Comparison of ENCODE assay signal across 23 mouse cellular contexts in genomic region chr12:38874470-38874995, GRCm38 (mm10).
DNase-seq lines count a peak whose midpoint lies in the region; ATAC-seq and TF ChIP-seq lines count a peak whose summit lies in the region.
"Had no signal": no experiment of that assay in that cellular context is flagged by ENCODE, and none has a peak within 500 bp of the region (broad histone marks: within the 10 kb centered on the region; RNA-seq: fewer than 3 reads in every experiment).

No protein-coding gene starts in this region.

- peaks cover 12% of the 10 kb centered on the region for H3K4me1 ChIP-seq in heart, embryonic 13.5 days
- peaks cover 10% of the 10 kb centered on the region for H3K4me1 ChIP-seq in heart, postnatal 0 days (ENCODE audit: control insufficient read depth, insufficient read depth)
- H3K4me1 ChIP-seq: embryonic facial prominence, embryonic 10.5 days; forebrain, embryonic 13.5 days; hindbrain, embryonic 10.5 days; kidney, embryonic 15.5 days had no signal

- no peak for DNase-seq in cerebellum, postnatal 14 days
- no peak for DNase-seq in heart, postnatal 36 days
- DNase-seq in heart, postnatal 0 days (ENCODE audit: low spot score), result peak; percentile 22
- no peak for DNase-seq in heart, adult 11 months
- DNase-seq in adrenal gland, postnatal 36 days, result peak; percentile 26 to 32
- no peak for DNase-seq in retina, postnatal 1 day
- DNase-seq: B cell, adult 2 months; cerebellum, adult 11-12 months; cerebellum, adult 9-10 months; gastrocnemius, adult 2 months; gastrocnemius, postnatal 25 days; kidney, adult 2 months; kidney, postnatal 14 days had no signal

- H3K9me3 ChIP-seq in heart, embryonic 13.5 days, result no peaks in the 10 kb centered on the region
- no peaks in the 10 kb centered on the region for H3K9me3 ChIP-seq in heart, postnatal 0 days (replicated peaks; ENCODE audit: control insufficient read depth, low read length)
- H3K9me3 ChIP-seq: embryonic facial prominence, embryonic 10.5 days; forebrain, embryonic 13.5 days; hindbrain, embryonic 10.5 days; kidney, embryonic 15.5 days had no signal

- no peaks in the 10 kb centered on the region for H3K27me3 ChIP-seq in heart, embryonic 13.5 days (replicated peaks)
- H3K27me3 ChIP-seq in heart, postnatal 0 days (ENCODE audit: control insufficient read depth, insufficient read depth, low read length), result no peaks in the 10 kb centered on the region
- H3K27me3 ChIP-seq: forebrain, embryonic 13.5 days; kidney, embryonic 15.5 days had no signal

- peak overlapping the region; percentile 66; the same call in 1 of the 2 replicates for H3K27ac ChIP-seq in heart, embryonic 13.5 days (replicated peaks)
- no peak overlapping the region for H3K27ac ChIP-seq in heart, postnatal 0 days (ENCODE audit: low read depth)
- H3K27ac ChIP-seq: embryonic facial prominence, embryonic 10.5 days; forebrain, embryonic 13.5 days; gastrocnemius, adult 2 months; hindbrain, embryonic 10.5 days; hindbrain, embryonic 14.5 days; kidney, embryonic 15.5 days had no signal

- H3K4me2 ChIP-seq in heart, embryonic 13.5 days, result no peak overlapping the region
- H3K4me2 ChIP-seq in heart, postnatal 0 days (ENCODE audit: low read depth, low read length), result no peak overlapping the region
- H3K4me2 ChIP-seq: forebrain, embryonic 13.5 days; hindbrain, embryonic 14.5 days; kidney, embryonic 15.5 days had no signal

- intact Hi-C loops in heart, postnatal 36 days (cut with DNase I), result no loop called here

- no peak overlapping the region for H3K4me3 ChIP-seq in heart, embryonic 13.5 days
- no peak overlapping the region for H3K4me3 ChIP-seq in heart, postnatal 0 days (ENCODE audit: low read depth, low read length)
- H3K4me3 ChIP-seq: embryonic facial prominence, embryonic 10.5 days; forebrain, embryonic 13.5 days; gastrocnemius, adult 2 months; hindbrain, embryonic 10.5 days; kidney, embryonic 15.5 days had no signal

- no peaks in the 10 kb centered on the region for H3K36me3 ChIP-seq in heart, embryonic 13.5 days
- no peaks in the 10 kb centered on the region for H3K36me3 ChIP-seq in heart, postnatal 0 days (replicated peaks; ENCODE audit: control insufficient read depth, insufficient read depth, low read length)
- H3K36me3 ChIP-seq: embryonic facial prominence, embryonic 10.5 days; G1E; hindbrain, embryonic 10.5 days; kidney, embryonic 15.5 days had no signal

- ATAC-seq in cerebellum, adult (ENCODE audit: insufficient number of reproducible peaks, low FRiP score, low TSS enrichment), result 0 out of 2 replicates have a peak, but pooled peaks have one; percentile 15
- no peak for ATAC-seq in heart, embryonic 13.5 days (ENCODE audit: extremely low read depth, insufficient number of reproducible peaks, low FRiP score, low TSS enrichment)
- ATAC-seq in heart, postnatal 0 days (ENCODE audit: insufficient read depth, low read depth), result peak; percentile 77
- ATAC-seq: CD4-positive, CD25-positive, alpha-beta regulatory T cell, adult 4 months; forebrain, embryonic 13.5 days; intestine, embryonic 16.5 days had no signal

- no peak overlapping the region for H3K9ac ChIP-seq in heart, embryonic 13.5 days
- H3K9ac ChIP-seq in heart, postnatal 0 days (replicated peaks; ENCODE audit: low read depth, low read length), result no peak overlapping the region
- H3K9ac ChIP-seq: forebrain, embryonic 13.5 days; hindbrain, embryonic 14.5 days; kidney, embryonic 15.5 days had no signal

- no peak for TF ChIP-seq CTCF in heart, postnatal 0 days (IDR thresholded peaks at IDR 0.05; ENCODE audit: low read depth)

- TF ChIP-seq EP300 in heart, postnatal 0 days (IDR thresholded peaks at IDR 0.05; ENCODE audit: low read depth), result no peak

Comparison
In these comparisons a context has a peak if more than half of its experiments do, and no peak if none do; other contexts are left out.
1. DNase-seq: peak in heart, postnatal 0 days (single experiment) and adrenal gland, postnatal 36 days (2 of 2); none in cerebellum, postnatal 14 days (0 of 2), heart, postnatal 36 days (0 of 2), heart, adult 11 months (single experiment) and retina, postnatal 1 day (single experiment).